Mouse (Mus musculus) heart, postnatal 4 days (tissue): Measurements from ENCODE around the gene Eif1ad. TPM values are rescaled to one million over a fixed set of nuclear protein-coding genes. Genes with fewer than 3 reads are reported as not detected.

Source experiments
- DNase-seq: peaks from one replicate; pipeline ENCODE4 v3.0.0; 2021
- total RNA-seq, 2 experiments: library from RNA; stranded (reverse); gene quantifications; 2 replicates each; pipeline ENCODE4 v1.2.3; 2021

Eif1ad gene
- total RNA-seq, 2 experiments from 2014 or later: 35.0 to 37.3 TPM

- no peak for DNase-seq
Measured at GRCm38 (mm10) chr19:5420579-5420978, 54.0 kb downstream of the Eif1ad start.

Other genes with a start within 250 kb of the Eif1ad start
- gene Klc2, start 248.2 kb upstream of the Eif1ad start, total RNA-seq: 10 to 100 TPM; 43.7 to 43.8 TPM
- 10 to 100 TPM; 27.6 to 28.7 TPM for gene Pacs1, start 93.6 kb upstream of the Eif1ad start, total RNA-seq
- gene Sf3b2, start 71.3 kb upstream of the Eif1ad start, total RNA-seq: 100 to 1,000 TPM; 136 to 139 TPM
- gene Gal3st3, start 68.4 kb upstream of the Eif1ad start, total RNA-seq: 1 to 10 TPM; 7.4 to 9.3 TPM
- gene Catsper1, start 31.0 kb upstream of the Eif1ad start, total RNA-seq: not detected
- gene Cst6, start 17.2 kb upstream of the Eif1ad start, total RNA-seq: 1 to 10 TPM in 1 of 2 experiments, under 1 TPM in 1; 0.81 to 3.0 TPM
- gene Banf1, start 427 bp downstream of the Eif1ad start, total RNA-seq: 100 to 1,000 TPM; 234 to 244 TPM
- gene Sart1, start 22.0 kb downstream of the Eif1ad start, total RNA-seq: 10 to 100 TPM; 52.6 to 54.1 TPM
- gene Tsga10ip, start 35.8 kb downstream of the Eif1ad start, total RNA-seq: under 1 TPM; 0.45 to 0.48 TPM
- 100 to 1,000 TPM; 231 to 246 TPM for gene Drap1, start 58.2 kb downstream of the Eif1ad start, total RNA-seq
- gene AI837181, start 58.4 kb downstream of the Eif1ad start, total RNA-seq: 10 to 100 TPM; 35.2 to 35.3 TPM
- not detected for gene Fosl1, start 80.8 kb downstream of the Eif1ad start, total RNA-seq
- gene Ccdc85b, start 91.2 kb downstream of the Eif1ad start, total RNA-seq: 10 to 100 TPM; 13.5 to 13.9 TPM
- 100 to 1,000 TPM; 106 to 118 TPM for gene Fibp, start 93.9 kb downstream of the Eif1ad start, total RNA-seq
- under 1 TPM; 0.24 to 0.50 TPM for gene Ctsw, start 101.8 kb downstream of the Eif1ad start, total RNA-seq
- gene Efemp2, start 107.2 kb downstream of the Eif1ad start, total RNA-seq: 10 to 100 TPM; 36.7 to 37.8 TPM
- 10 to 100 TPM; 27.9 to 32.9 TPM for gene Mus81, start 121.7 kb downstream of the Eif1ad start, total RNA-seq
- gene Cfl1, start 123.7 kb downstream of the Eif1ad start, total RNA-seq: 100 to 1,000 TPM; 719 to 727 TPM
- 1 to 10 TPM; 1.5 to 2.1 TPM for gene 1700020D05Rik, start 137.0 kb downstream of the Eif1ad start, total RNA-seq
- gene Snx32, start 143.8 kb downstream of the Eif1ad start, total RNA-seq: 1 to 10 TPM; 7.8 to 7.9 TPM
- gene Ovol1, start 193.9 kb downstream of the Eif1ad start, total RNA-seq: not detected
- 1 to 10 TPM; 3.8 to 4.6 TPM for gene Ap5b1, start 201.3 kb downstream of the Eif1ad start, total RNA-seq
- 10 to 100 TPM; 92.4 to 94.5 TPM for gene Rnaseh2c, start 235.1 kb downstream of the Eif1ad start, total RNA-seq
- 10 to 100 TPM; 38.3 to 49.2 TPM for gene Kat5, start 243.5 kb downstream of the Eif1ad start, total RNA-seq